Mouse (Mus musculus) liver, embryonic 18 days (tissue): Measurements from ENCODE around the gene Slc28a2. TPM values are rescaled to one million over a fixed set of nuclear protein-coding genes. Genes with fewer than 3 reads are reported as not detected.

ENCODE experiments used
- polyA plus RNA-seq: library from polyadenylated mRNA; depleted of rRNA; stranded (reverse); fragments of >200 nt; gene quantifications from 2 replicates; pipeline ENCODE4 v1.2.3, GENCODE M21; 2012; rRNA removed

The Slc28a2 gene
- polyA plus RNA-seq, result 1.8 and 2.2 TPM in 2 replicates

DNA sequence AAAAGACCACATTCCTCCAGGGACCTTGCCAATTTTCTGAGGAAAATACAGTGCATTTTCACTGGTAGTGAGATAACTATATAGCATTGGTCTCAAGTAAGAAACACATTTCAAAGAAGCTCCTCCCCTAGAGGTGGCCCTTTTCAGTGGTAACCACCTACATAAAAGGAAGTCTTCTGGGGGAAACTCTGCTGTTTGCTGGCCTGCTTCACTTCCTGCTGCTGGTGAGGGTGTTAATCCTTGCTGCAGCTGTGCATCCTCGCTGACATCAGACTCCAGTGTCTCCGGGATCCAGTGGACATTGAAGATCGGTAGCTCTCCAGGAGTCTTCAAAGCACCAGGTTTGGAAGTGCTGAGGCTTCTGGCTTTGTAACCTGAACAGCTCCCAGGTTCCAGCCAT is at the start of gene Slc28a2:
TSS of gene Slc28a2 (plus strand) at position 278 of the 400 bp plus-strand sequence.

DNA sequence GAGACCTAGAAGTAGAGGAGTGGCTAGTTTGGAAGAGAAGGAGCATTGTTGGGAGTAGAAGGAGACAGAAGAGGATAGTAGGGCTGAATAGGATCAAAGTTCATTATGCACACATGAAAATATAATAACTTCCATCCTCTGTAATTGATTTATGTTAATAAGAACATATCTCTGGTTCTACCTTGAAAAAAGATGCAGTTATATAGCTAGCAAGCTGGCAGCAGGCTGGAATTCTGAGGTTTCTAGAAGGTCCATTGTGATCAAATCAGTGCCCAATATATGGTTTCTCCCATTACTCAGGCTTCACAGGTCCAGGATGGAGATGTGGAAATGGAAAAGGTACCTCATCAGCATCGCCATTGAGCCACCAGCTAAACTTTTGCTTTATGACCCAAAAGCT is 58.4 kb downstream of the Slc28a2 start, which contains the start of gene Gm14085:
TSS of gene Gm14085 (plus strand) at position 301 of the 400 bp plus-strand sequence.

Other genes starting within 250 kb of the Slc28a2 start
- 0.13 and 0.18 TPM in 2 replicates for gene Patl2, start 240.3 kb upstream of the Slc28a2 start, polyA plus RNA-seq
- not detected in 2 replicates for gene Terb2, start 240.2 kb upstream of the Slc28a2 start, polyA plus RNA-seq
- 131 and 161 TPM in 2 replicates for gene Sord, start 191.7 kb upstream of the Slc28a2 start, polyA plus RNA-seq
- gene Duox2, start 128.0 kb upstream of the Slc28a2 start, polyA plus RNA-seq, result 0.01 and 0.02 TPM in 2 replicates
- not detected in 2 replicates for gene Duoxa2, start 127.6 kb upstream of the Slc28a2 start, polyA plus RNA-seq
- 0.03 TPM in 1 of 2 replicates, not detected in the other for gene Duoxa1, start 112.7 kb upstream of the Slc28a2 start, polyA plus RNA-seq
- gene Duox1, start 110.8 kb upstream of the Slc28a2 start, polyA plus RNA-seq, result not detected in 2 replicates
- gene Shf, start 57.3 kb upstream of the Slc28a2 start, polyA plus RNA-seq, result 6.4 and 7.1 TPM in 2 replicates
- gene Gm14085, start 58.5 kb downstream of the Slc28a2 start, polyA plus RNA-seq, result 0.01 and 0.03 TPM in 2 replicates
- gene Gatm, start 184.8 kb downstream of the Slc28a2 start, polyA plus RNA-seq, result 16.0 and 18.6 TPM in 2 replicates
- gene AA467197, start 210.5 kb downstream of the Slc28a2 start, polyA plus RNA-seq, result 6.6 and 7.8 TPM in 2 replicates